Mouse (Mus musculus) liver, adult 2 months (tissue): ENCODE data around the gene Snf8. TPM values are rescaled to one million over a fixed set of nuclear protein-coding genes. Genes with fewer than 3 reads are reported as not detected.

Source experiments
- DNase-seq: peaks from one replicate; pipeline ENCODE4 v3.0.0-alpha.2; 2011; ENCODE audit warnings: low read depth, low spot score; ENCODE audit errors: extremely low read depth
- H3K27ac ChIP-seq: fragments of 200-500 bp; replicated peaks from 2 replicates; pipeline ENCODE4 v1.5.1; 2012; ENCODE audit warnings: low read depth, mild to moderate bottlenecking, control low read depth, inconsistent platforms, low read length; ENCODE audit not compliant: insufficient read depth
- H3K27me3 ChIP-seq: fragments of 200-500 bp; 2 replicates; pipeline ENCODE4 v1.6.1; 2012; ENCODE audit warnings: mild to moderate bottlenecking, moderate library complexity, low read length, inconsistent platforms; ENCODE audit not compliant: control insufficient read depth, insufficient read depth
- H3K36me3 ChIP-seq: fragments of 200-500 bp; 2 replicates; pipeline ENCODE4 v1.6.1; 2012; ENCODE audit warnings: low read length, inconsistent platforms; ENCODE audit not compliant: control insufficient read depth, insufficient read depth
- H3K4me1 ChIP-seq: fragments of 200-500 bp; 2 replicates; pipeline ENCODE4 v1.6.1; 2011; ENCODE audit warnings: low read length; ENCODE audit not compliant: control insufficient read depth, insufficient read depth
- H3K4me3 ChIP-seq: fragments of 200-500 bp; 2 replicates; pipeline ENCODE4 v1.5.1; 2011; ENCODE audit warnings: low read depth, mild to moderate bottlenecking, control low read depth, low read length, moderate library complexity; ENCODE audit not compliant: insufficient read depth
- H3K79me2 ChIP-seq: fragments of 200-500 bp; 2 replicates; pipeline ENCODE4 v1.6.1; 2012; ENCODE audit warnings: inconsistent platforms, mild to moderate bottlenecking, low read length, moderate library complexity; ENCODE audit not compliant: control insufficient read depth, insufficient read depth
- H3K9ac ChIP-seq: fragments of 200-500 bp; 2 replicates; pipeline ENCODE4 v1.6.1; 2012; ENCODE audit warnings: low read depth, mild to moderate bottlenecking, control low read depth, inconsistent platforms, low read length
- CTCF ChIP-seq: fragments of 200-500 bp; IDR thresholded peaks from 2 replicates; pipeline ENCODE4 v1.5.1; 2011; ENCODE audit warnings: low read depth, low read length, control low read depth
- POLR2A ChIP-seq: fragments of 200-500 bp; IDR thresholded peaks from 2 replicates; pipeline ENCODE4 v1.6.1; 2011; ENCODE audit warnings: low read length, control low read depth; ENCODE audit not compliant: insufficient read depth; ENCODE audit errors: extremely low read depth
- WGBS: fragments of 180-500 bp; shearing (Covaris S2); methylation state at CpG from one replicate; pipeline ENCODE4 v1.1.7; 2018; 5-methylcytosine and 5-hydroxymethylcytosine counted together
- polyA plus RNA-seq: library from polyadenylated mRNA; depleted of rRNA; stranded (reverse); fragments of >200 nt; gene quantifications from 2 replicates; pipeline ENCODE4 v1.2.3, GENCODE M21; 2012
- total RNA-seq: library from RNA; depleted of rRNA; stranded (reverse); fragments of >200 nt; gene quantifications from 2 replicates; pipeline ENCODE4 v1.2.3, GENCODE M21; 2014

Gene Snf8
- total and polyA plus RNA-seq, 2 experiments = 19.1 to 25.4 TPM

DNA sequence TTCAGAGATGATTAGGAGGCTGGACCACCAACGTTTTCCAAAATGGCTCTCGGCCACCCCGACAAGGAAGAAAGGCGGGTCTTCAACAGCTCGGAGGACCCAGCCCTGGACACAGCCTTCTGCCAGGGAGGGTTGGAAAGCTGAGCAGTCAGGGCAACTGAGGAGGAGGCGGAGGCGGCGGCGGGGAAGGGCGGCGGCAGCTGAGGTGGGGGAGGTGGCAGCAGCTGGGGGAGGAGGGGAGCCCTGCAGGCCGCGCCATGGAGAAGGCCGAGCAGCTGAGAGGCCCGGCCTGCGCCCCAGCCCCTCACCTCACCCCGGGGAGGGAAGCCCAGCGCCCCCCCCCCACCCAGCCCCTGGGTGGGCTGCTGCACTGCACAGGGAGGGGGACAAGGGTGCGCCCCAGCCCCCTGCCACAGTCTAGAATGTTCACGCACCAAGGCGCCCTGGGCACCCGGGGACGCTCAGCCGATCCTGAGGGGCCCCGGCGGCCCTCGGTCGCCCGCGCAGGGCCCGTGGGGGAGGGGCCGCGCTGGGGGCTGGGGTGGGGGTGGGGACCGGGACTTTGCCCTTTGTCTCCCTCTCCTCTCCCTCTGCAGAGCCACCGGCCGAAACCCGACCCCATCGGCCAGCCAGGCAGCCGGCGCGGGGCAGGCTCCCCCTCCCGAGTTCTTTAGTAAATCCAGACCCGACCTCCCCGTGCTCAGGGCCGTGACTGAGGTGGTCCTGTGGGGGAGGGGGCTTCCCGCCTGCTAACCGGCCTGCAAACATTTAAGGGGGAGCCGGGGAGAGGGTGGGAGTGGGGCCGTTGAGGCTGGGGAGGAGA is 43.6 kb upstream of the Snf8 start:
- Histone ChIP-seq H3K36me3 (no peaks in the 10 kb centered on the region), H3K27me3 (peaks cover 16% of the 10 kb centered on the region; the same call in 1 of the 2 replicates), H3K4me1 (no peaks in the 10 kb centered on the region), H3K79me2 (no peaks in the 10 kb centered on the region), H3K9ac (no peak overlapping the region), H3K4me3 (no peak overlapping the region), H3K27ac (no peak overlapping the region)
- TF ChIP-seq CTCF (no peak), POLR2A (no peak)
- DNase-seq = no peak
- WGBS = 19% methylated on average over 35 of the region's 49 CpGs

GRCm38 (mm10) chr11:95994151-95994550 is 40.5 kb upstream of the Snf8 start:
- Histone ChIP-seq H3K27ac (no peak overlapping the region), H3K27me3 (peaks cover 18% of the 10 kb centered on the region; the same call in 1 of the 2 replicates), H3K79me2 (no peaks in the 10 kb centered on the region), H3K4me3 (no peak overlapping the region), H3K9ac (no peak overlapping the region), H3K36me3 (no peaks in the 10 kb centered on the region), H3K4me1 (no peaks in the 10 kb centered on the region)
- TF ChIP-seq CTCF (no peak), POLR2A (no peak)
- no peak for DNase-seq
- WGBS = 95% methylated on average over 8 of the region's 8 CpGs

GRCm38 (mm10) chr11:96003100-96003900 is 31.4 kb upstream of the Snf8 start:
- TF ChIP-seq CTCF = no peak
- TF ChIP-seq POLR2A = no peak
- no peaks in the 10 kb centered on the region for H3K79me2 ChIP-seq
- no peak overlapping the region for H3K9ac ChIP-seq
- WGBS = 43% methylated on average over 12 of the region's 12 CpGs
- no peak overlapping the region for H3K4me3 ChIP-seq
- H3K27me3 ChIP-seq = peaks cover 40% of the 10 kb centered on the region
- DNase-seq = no peak
- H3K27ac ChIP-seq = no peak overlapping the region
- H3K36me3 ChIP-seq = no peaks in the 10 kb centered on the region
- H3K4me1 ChIP-seq = no peaks in the 10 kb centered on the region

- 11% methylated on average over 31 of the region's 32 CpGs for WGBS
Measured at GRCm38 (mm10) chr11:96003969-96004792, 30.5 kb upstream of the Snf8 start.

DNA sequence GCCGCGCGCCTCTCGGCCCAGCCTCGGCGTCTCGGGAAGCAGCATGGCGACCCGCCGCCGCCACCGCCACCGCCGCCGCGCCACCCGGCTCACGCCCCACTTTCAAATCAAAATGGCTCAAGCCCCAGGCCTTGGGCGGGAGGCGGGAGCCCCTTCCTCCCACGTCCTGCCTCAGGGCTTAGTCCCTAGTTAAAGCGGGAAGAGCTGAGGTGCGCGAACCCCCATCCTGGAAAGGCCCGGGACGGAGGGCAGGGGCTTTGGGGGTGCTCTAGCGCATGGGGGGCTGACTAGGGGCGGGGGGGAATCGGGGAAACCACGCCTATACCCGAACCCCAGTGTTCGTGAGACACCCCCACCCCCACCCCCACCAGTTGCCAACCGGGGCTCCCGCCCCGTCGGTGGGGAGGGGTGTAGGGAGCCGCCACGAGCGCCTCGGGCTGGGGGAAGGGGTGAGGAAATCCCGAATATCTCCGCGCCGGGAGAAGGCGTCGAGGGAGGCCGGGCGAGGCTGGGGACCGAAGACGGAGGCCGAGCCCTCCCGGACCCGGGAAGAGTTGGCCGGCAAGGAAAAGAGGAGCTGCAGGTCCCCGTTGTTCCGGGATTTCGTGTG is 29.8 kb upstream of the Snf8 start:
- no peaks in the 10 kb centered on the region for H3K4me1 ChIP-seq
- H3K9ac ChIP-seq = no peak overlapping the region
- no peaks in the 10 kb centered on the region for H3K79me2 ChIP-seq
- WGBS = 3% methylated on average over 52 of the region's 57 CpGs
- DNase-seq = no peak
- no peaks in the 10 kb centered on the region for H3K36me3 ChIP-seq
- no peak overlapping the region for H3K4me3 ChIP-seq
- H3K27ac ChIP-seq = no peak overlapping the region
- peaks cover 38% of the 10 kb centered on the region for H3K27me3 ChIP-seq
- TF ChIP-seq CTCF = no peak
- no peak for TF ChIP-seq POLR2A

More at GRCm38 (mm10) chr11:96003969-96004792, 30.5 kb upstream of the Snf8 start:
- TF ChIP-seq POLR2A (no peak), CTCF (no peak)
- H3K36me3 ChIP-seq = no peaks in the 10 kb centered on the region
- H3K9ac ChIP-seq = no peak overlapping the region
- no peaks in the 10 kb centered on the region for H3K79me2 ChIP-seq
- H3K27ac ChIP-seq = no peak overlapping the region
- DNase-seq = no peak
- H3K4me1 ChIP-seq = no peaks in the 10 kb centered on the region
- H3K27me3 ChIP-seq = peaks cover 38% of the 10 kb centered on the region
- H3K4me3 ChIP-seq = no peak overlapping the region
